Mouse (Mus musculus) limb, embryonic 14.5 days (tissue): ENCODE results near the gene Id3. TPM values are rescaled to one million over a fixed set of nuclear protein-coding genes. Genes with fewer than 3 reads are reported as not detected.

Experiments used
- ATAC-seq: fragments of 200-750 bp; cut with Nextera tagmentation; 2 replicates; pipeline ENCODE4 v1.8.0; 2017; ENCODE audit warnings: low read depth, moderate number of reproducible peaks, moderate TSS enrichment; ENCODE audit not compliant: low FRiP score
- DNase-seq: peaks from one replicate; pipeline ENCODE4 v3.0.0-alpha.2; 2015; ENCODE audit warnings: low spot score
- H3K27ac ChIP-seq: fragments of 300-500 bp; sonication (generic); replicated peaks from 2 replicates; pipeline ENCODE4 v1.5.1; 2014; ENCODE audit warnings: low read depth, mild to moderate bottlenecking, low read length, moderate library complexity, mixed read lengths
- H3K27me3 ChIP-seq: fragments of 300-500 bp; sonication (generic); 2 replicates; pipeline ENCODE4 v1.6.1; 2014; ENCODE audit warnings: low read length, mixed read lengths; ENCODE audit not compliant: control insufficient read depth, insufficient read depth
- H3K36me3 ChIP-seq: fragments of 300-500 bp; sonication (generic); 2 replicates; pipeline ENCODE4 v1.6.1; 2014; ENCODE audit warnings: mild to moderate bottlenecking, low read length, moderate library complexity, mixed read lengths; ENCODE audit not compliant: control insufficient read depth, insufficient read depth
- H3K4me1 ChIP-seq: fragments of 300-500 bp; sonication (generic); 2 replicates; pipeline ENCODE4 v1.6.1; 2014; ENCODE audit warnings: antibody characterized with exemption, low read length, mixed read lengths; ENCODE audit not compliant: control insufficient read depth, insufficient read depth
- H3K4me2 ChIP-seq: fragments of 300-500 bp; sonication (generic); replicated peaks from 2 replicates; pipeline ENCODE4 v1.6.1; 2014; ENCODE audit warnings: low read depth, mild to moderate bottlenecking, low read length, moderate library complexity; ENCODE audit not compliant: severe bottlenecking
- H3K4me3 ChIP-seq: fragments of 300-500 bp; sonication (generic); replicated peaks from 2 replicates; pipeline ENCODE4 v1.5.1; 2014; ENCODE audit warnings: low read length
- H3K9ac ChIP-seq: fragments of 300-500 bp; sonication (generic); 2 replicates; pipeline ENCODE4 v1.6.1; 2014; ENCODE audit warnings: mild to moderate bottlenecking, low read depth, low read length, moderate library complexity; ENCODE audit not compliant: severe bottlenecking
- H3K9me3 ChIP-seq: fragments of 300-500 bp; sonication (generic); 2 replicates; pipeline ENCODE4 v1.6.1; 2016; ENCODE audit warnings: low read length; ENCODE audit not compliant: control insufficient read depth
- POLR2A ChIP-seq: fragments of 200-500 bp; IDR thresholded peaks from 2 replicates; pipeline ENCODE4 v1.8.0; 2012; ENCODE audit warnings: inconsistent platforms, mild to moderate bottlenecking, moderate library complexity, borderline replicate concordance; ENCODE audit not compliant: insufficient read depth, insufficient read length; ENCODE audit errors: extremely low read depth
- WGBS: fragments of 180-500 bp; shearing (Covaris S2); extraction: QIAGEN DNeasy Blood & Tissue Kit; methylation state at CpG from one replicate; pipeline ENCODE4 v1.1.7; 2014; 5-methylcytosine and 5-hydroxymethylcytosine counted together
- polyA plus RNA-seq, 2 experiments: library from polyadenylated mRNA; depleted of rRNA in 1 of 2; stranded (reverse) in 1 of 2; unstranded in 1 of 2; fragments of >200 nt; fragmentation: Nextera tagmentation in 1 of 2; extraction: Ambion mirVana in 1 of 2; gene quantifications; 2 replicates each; pipeline versions ENCODE4 v1.2.1 to v1.2.3; 2012 to 2014

The Id3 gene
- polyA plus RNA-seq, 2 experiments: 417 to 500 TPM

- no peaks in the 10 kb centered on the region for H3K4me1 ChIP-seq
- H3K4me3 ChIP-seq: no peak overlapping the region
- 90% methylated on average over 11 of the region's 11 CpGs for WGBS
- ATAC-seq (no peak), DNase-seq (no peak)
- TF ChIP-seq POLR2A: no peak
- no peaks in the 10 kb centered on the region for H3K9me3 ChIP-seq
- no peak overlapping the region for H3K4me2 ChIP-seq
- no peaks in the 10 kb centered on the region for H3K36me3 ChIP-seq
- no peak overlapping the region for H3K27ac ChIP-seq
- H3K9ac ChIP-seq: no peak overlapping the region
- no peaks in the 10 kb centered on the region for H3K27me3 ChIP-seq
Measured at GRCm38 (mm10) chr4:136125458-136125857, 17.8 kb upstream of the Id3 start.

DNA sequence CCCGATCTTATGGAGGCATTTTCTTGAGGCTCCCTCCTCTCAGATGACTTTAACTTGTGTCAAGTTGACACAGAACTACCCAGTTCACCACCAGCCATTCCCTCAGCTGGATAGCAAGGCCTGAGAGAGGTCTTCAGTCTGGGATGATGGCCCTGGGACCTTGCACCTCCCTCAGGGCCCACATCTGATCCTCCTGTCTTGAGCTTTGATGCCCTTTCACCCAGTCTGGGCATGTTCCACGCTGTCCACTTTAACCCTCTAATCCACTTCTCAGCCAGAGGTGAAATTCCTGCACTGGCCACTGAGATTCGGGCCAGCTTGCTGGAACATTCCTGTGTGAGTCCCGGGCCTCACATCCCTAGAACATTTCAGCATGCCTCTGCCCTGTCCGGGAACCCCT, 17.3 kb upstream of the Id3 start:
- H3K4me3 ChIP-seq: no peak overlapping the region
- no peaks in the 10 kb centered on the region for H3K36me3 ChIP-seq
- no peaks in the 10 kb centered on the region for H3K27me3 ChIP-seq
- no peak overlapping the region for H3K4me2 ChIP-seq
- H3K27ac ChIP-seq: no peak overlapping the region
- no peaks in the 10 kb centered on the region for H3K4me1 ChIP-seq
- ATAC-seq (no peak), DNase-seq (no peak)
- no peak overlapping the region for H3K9ac ChIP-seq
- H3K9me3 ChIP-seq: no peaks in the 10 kb centered on the region
- TF ChIP-seq POLR2A: no peak
- 73% methylated on average over 5 of the region's 5 CpGs for WGBS

DNA sequence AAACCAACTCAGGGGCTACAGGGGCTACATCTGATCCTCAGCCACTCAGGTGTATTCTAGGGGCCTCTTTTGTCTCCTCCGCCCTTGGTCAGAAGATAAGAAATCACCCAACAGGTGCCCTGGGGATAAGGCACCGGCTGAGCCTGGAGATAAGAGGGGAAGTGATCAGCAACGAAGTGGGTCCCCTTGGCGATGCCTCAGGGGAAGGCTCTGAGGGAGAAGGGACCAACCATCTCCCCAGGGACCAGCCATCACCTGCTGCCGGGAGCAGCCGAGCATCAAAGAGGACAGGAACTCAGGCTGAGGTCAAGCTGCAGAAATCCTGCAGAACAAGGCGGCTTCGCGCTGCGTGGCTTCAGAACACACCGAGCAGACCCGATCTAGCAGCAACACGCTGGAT, 15.6 kb upstream of the Id3 start:
- WGBS: 62% methylated on average over 13 of the region's 13 CpGs
- no peak for TF ChIP-seq POLR2A
- H3K27me3 ChIP-seq: no peaks in the 10 kb centered on the region
- no peaks in the 10 kb centered on the region for H3K36me3 ChIP-seq
- H3K4me1 ChIP-seq: no peaks in the 10 kb centered on the region
- no peak for DNase-seq
- no peaks in the 10 kb centered on the region for H3K9me3 ChIP-seq
- H3K4me2 ChIP-seq: no peak overlapping the region
- H3K4me3 ChIP-seq: no peak overlapping the region
- ATAC-seq: no peak
- no peak overlapping the region for H3K9ac ChIP-seq
- H3K27ac ChIP-seq: no peak overlapping the region

DNA sequence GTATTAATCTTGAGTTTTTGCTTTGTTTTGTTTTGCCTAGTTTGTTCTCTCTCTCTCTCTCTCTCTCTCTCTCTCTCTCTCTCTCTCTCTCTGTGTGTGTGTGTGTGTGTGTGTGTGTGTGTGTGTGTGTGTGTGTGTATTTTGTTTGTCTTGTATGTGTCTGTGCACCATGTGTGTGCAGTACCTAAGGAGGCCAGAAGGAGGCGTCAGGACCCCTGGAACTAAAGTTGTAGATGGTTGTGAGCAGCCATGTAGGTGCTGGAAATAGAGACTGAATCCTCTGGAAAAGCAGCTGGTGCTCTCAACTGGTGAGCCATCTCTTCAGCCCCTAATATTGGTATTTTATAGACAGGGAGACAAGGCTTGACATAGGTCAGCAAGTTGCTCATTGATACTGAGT, 13.5 kb upstream of the Id3 start:
- no peaks in the 10 kb centered on the region for H3K36me3 ChIP-seq
- no peak overlapping the region for H3K9ac ChIP-seq
- H3K27me3 ChIP-seq: no peaks in the 10 kb centered on the region
- no peak for TF ChIP-seq POLR2A
- H3K27ac ChIP-seq: no peak overlapping the region
- no peak overlapping the region for H3K4me2 ChIP-seq
- no peaks in the 10 kb centered on the region for H3K9me3 ChIP-seq
- DNase-seq (no peak), ATAC-seq (no peak)
- H3K4me3 ChIP-seq: no peak overlapping the region
- peaks cover 12% of the 10 kb centered on the region for H3K4me1 ChIP-seq
- 72% methylated on average over 1 of the region's 1 CpGs for WGBS

- Histone ChIP-seq H3K4me2 (peak overlapping the region; percentile 85), H3K9ac (peak overlapping the region; percentile 81), H3K4me1 (peaks cover 33% of the 10 kb centered on the region), H3K36me3 (no peaks in the 10 kb centered on the region), H3K27ac (peak overlapping the region; percentile 99), H3K9me3 (no peaks in the 10 kb centered on the region), H3K4me3 (peak overlapping the region; percentile 38), H3K27me3 (no peaks in the 10 kb centered on the region)
- DNase-seq (no peak), ATAC-seq (no peak)
- 33% methylated on average over 9 of the region's 9 CpGs for WGBS
- no peak for TF ChIP-seq POLR2A
Measured at GRCm38 (mm10) chr4:136133801-136134200, 9.5 kb upstream of the Id3 start.

GRCm38 (mm10) chr4:136134418-136134977, 8.8 kb upstream of the Id3 start:
- H3K9ac ChIP-seq: peak overlapping the region; percentile 81
- peak overlapping the region; percentile 38 for H3K4me3 ChIP-seq
- H3K4me2 ChIP-seq: peak overlapping the region; percentile 85
- no peaks in the 10 kb centered on the region for H3K27me3 ChIP-seq
- DNase-seq (no peak), ATAC-seq (peak; percentile 27; the same call in 1 of the 2 replicates)
- H3K27ac ChIP-seq: peak overlapping the region; percentile 99
- H3K36me3 ChIP-seq: no peaks in the 10 kb centered on the region
- H3K9me3 ChIP-seq: no peaks in the 10 kb centered on the region
- WGBS: 1% methylated on average over 15 of the region's 15 CpGs
- TF ChIP-seq POLR2A: peak; percentile 43; the same call in 1 of the 2 replicates
- peaks cover 40% of the 10 kb centered on the region for H3K4me1 ChIP-seq
